Mouse (Mus musculus): Measurements from ENCODE around the gene Kdm2a.

The Kdm2a gene

DNA sequence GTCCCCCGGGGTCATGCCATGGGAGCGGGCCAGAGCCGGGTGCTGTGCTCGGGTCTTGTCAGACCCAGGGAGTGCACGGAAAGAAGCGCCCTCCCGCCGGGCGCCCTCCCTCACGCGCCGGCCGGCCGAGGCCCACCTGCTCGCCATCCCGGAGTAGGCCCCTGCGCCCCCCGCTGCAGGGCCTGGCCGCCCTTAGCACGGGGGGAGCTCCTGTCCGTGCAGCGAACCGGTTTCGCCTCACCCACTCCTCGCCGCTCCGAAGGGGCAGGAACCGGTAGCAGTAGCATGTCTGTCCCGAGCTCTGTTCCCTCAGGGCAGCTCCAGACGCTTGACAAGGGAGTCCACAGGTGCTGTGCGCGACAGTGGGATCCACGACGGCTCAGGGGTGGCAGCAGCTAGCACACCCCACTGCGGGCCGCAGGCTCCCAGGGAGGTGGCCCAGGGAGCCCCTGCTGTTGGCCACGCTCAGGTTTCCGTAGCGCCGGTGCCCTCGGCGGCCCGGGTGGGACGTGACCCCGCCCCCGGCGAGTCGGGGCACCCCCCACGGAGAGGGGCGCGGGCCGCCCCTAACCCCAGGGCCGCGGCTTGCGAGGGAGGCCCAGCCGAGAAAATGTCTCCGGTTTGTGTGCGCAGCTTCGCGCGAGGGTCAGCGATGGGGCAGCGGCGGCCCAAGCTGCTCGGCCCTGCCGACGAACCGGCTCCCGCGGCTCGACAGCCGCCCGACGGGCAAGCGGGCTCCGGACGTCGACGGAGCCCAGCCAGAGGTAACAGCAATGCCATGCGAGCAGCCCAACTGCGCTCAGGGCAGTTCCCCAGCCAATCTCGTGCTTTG, at the start of gene Kdm2a:
Gene Kdm2a, minus strand, starts transcription at position 488 of the 832 bp plus-strand sequence.
- DNase-seq (ENCODE audit: low spot score) = peak; percentile 69

DNA sequence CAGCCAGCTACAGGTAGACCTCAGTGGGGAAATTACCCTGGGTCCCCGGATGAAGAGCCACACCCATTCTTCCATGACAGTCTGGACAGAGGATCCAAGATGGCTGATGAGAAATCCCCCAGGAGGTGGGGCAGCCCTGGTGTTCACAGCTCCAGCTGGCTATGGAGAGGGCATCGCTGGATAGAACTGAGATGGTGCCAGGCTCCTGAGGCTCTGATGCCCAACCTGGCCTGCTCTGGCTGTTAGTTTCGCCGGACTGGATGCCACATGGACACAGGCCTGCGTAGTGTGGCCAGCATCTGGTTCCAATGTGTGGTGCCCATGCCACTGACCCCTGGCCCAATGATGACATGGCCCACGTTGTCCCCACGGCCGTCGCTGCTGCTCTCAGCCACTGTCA, 49.4 kb upstream of the Kdm2a start:
- no peak for DNase-seq (ENCODE audit: low spot score)

DNA sequence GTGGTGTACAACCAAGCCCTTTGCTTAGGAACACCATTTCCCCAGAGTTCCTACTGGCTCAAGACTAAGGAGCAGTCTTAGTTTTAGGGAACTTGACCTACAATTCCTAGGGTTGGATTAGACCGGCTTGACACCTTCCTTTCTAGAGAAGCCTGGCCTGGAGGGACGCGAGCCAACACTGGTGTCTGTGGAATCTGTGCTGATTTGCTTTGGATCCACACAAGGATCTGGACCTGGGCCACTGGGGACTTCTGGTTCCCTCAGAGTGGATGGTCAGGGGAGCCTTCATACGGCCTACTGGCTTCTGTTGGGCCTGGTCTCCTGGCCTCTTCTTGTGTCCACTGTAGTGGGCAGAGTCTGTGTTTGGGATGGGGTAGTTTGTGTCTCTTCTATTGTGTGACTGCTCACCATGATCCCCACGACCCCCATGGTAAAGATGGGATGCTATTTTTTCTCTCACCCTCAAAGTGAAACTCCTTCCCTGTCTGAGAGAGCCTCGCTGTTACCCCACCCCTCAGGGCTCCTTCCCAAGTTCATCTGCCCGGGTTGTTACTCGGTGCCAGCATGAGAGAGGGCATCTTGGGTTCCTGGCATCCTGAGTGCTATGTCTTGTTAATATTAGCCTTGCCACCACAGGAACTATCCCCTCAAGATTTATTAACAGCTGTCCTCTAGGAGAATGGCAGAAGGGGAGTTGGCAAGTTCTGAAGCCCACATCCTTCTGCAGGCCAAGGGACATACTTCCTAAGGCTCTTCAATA, 48.8 kb upstream of the Kdm2a start:
- no peak for DNase-seq (ENCODE audit: low spot score)

DNA sequence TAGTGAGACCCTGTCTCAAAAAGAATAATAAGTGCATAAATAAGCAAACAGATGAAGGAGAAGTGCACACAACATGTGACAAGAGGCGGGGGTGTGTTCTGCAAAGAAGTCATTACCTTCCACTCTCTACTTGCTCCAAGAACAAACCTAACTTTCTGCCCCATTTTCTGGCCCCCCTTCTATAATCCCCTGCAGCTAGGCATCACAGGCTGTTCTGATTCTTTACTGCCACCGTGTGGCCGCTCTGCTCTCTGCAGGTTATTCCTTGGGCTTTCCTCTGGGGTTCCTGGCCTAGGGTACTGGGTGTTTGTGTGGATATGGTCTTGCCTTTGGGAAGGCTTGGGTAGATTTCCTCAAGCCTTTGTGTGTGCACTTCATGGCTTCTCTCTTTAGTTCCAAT, 44.3 kb upstream of the Kdm2a start:
- peak; percentile 71 for DNase-seq (ENCODE audit: low spot score)

DNA sequence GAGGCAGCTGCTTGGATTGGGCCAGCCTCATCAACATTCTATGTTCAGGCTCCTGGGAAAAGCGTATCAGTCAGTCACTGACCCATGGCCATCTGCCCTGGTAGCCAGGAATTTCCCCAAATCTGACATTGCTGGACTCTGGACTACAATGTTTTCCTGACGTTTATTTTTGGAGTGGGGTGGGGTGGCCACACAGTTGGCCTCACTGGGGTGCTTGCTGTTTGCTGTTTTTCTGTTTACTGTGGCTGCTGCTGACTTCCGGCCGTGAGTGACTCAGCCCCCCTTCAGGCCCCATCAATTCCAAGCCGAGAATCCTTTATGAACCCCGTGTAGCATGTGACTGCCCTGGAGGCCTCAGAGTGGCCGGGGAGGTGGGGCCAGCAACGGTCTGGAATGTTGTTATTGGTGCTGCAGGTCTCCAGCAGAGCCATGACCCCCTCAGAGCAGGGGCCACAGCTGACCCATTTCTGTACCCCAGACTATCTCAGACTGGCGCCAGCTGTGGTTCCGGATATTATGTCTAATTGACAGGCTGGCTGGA, 43.6 kb upstream of the Kdm2a start:
- no peak for DNase-seq (ENCODE audit: low spot score)

DNA sequence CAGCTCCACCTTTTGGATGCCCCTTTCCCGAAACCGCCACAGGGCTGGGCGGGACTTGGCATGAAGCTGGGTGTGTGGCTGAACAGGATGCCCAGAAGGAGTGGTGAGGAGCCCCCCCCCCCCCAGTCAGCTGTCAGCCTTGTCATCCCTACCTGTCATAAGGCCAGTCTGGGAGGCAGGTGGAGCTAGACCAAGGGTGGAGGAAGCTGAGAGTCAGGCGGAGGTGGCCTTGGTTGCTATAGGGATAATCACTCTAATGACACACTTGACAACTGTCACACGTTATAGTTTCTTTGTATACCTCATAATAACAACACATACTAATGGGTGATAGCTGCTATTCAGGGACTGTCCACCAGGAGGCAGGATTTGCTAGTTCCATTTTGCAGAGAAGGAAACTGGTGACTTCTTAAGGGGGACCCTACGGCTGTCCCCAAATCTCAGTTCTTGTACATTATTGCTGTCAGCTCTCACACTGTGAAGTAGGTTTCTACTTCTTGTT, 43.1 kb upstream of the Kdm2a start:
- no peak for DNase-seq (ENCODE audit: low spot score)

DNA sequence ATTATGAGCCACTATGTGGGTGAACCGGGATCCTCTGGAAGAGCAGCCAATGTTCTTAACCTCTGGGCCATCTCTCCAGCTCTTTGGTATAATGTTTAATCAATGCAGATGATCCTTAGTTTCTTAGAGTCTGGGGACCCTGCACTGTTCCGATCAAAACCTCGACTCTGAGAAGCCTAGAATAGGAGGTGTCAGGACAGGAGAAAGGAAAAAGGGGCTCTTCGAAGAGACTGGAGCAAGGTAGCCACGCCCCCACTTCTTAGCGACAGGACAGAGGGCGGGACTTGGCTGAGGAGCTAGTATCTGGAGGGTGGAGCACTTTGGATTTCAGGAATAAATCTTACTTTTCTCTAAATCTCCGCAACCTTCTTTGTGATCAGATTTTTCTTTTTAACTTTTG, 42.1 kb upstream of the Kdm2a start:
- DNase-seq (ENCODE audit: low spot score) = peak; percentile 39

DNA sequence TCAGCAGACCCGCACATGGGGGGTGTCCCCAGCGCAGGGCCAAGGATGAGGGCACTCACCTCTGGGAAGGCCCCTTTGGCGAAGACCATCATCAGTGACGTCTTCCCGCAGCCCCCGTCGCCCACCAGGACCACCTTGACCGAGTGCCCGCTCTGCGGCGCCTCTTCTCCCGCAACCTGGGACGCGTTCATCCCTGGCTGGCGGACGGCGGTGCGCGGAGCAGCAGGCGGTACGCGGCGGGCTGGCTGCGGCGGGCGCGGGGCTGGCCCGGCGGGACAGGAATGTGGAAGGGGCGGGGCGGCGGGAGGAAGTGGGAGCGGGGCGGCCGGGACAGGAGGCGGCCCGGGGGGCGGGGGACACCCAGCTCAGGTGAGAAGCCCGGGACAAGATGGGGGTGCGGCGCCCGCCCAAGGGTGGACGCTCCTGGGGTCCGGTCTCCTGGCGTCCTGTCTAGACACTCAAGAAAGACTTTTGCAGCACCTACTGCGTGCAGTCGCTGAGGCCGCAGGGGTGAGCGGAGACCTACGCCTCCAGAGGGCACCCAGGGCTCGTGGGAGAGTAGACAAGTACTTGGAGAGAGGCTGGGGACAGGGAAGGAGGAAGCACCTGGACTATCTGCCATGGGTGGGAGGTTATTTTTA, 41.2 kb upstream of the Kdm2a start, which contains the start of gene Rhod:
Gene Rhod, minus strand, starts transcription at position 272 of the 641 bp plus-strand sequence.
- peak; percentile 74 for DNase-seq (ENCODE audit: low spot score)

DNA sequence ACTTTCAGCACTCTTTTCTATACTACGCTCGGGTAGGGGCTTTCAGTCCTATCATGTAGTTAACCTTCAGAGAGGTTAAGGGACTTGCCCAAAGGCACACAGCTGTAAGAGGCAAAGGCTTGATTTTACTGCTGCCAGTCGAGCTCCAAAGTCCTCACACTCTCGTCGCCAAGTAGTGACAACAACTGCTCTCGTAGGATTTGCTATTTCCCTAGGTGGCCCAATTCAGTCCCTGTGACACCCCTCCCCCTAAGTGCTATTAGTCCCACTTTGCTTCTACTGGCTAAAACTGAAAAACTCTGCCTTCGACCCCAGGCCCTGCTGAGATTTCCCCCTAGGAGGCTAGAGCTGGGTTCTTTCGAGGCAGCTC, 40.7 kb upstream of the Kdm2a start:
- DNase-seq (ENCODE audit: low spot score) = no peak

DNA sequence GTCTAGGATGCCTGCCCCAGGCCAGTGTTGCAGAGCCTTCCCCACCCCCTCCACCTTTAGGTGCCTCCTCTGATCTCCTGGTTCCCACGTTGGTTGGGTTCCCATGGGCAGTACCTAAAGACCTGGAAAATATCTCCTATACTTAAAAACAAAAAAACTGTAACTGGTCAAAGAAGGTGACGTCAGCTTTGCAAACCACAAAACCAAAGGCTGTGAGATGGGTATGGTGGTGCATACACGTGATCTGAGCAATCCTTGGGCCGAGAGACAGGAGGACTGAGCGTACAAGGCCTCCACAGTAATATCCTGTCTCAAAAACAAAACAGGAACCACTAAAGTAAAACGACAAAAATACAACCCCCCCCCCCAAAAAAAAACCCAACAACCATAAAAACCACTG, 39.8 kb upstream of the Kdm2a start:
- no peak for DNase-seq (ENCODE audit: low spot score)

DNA sequence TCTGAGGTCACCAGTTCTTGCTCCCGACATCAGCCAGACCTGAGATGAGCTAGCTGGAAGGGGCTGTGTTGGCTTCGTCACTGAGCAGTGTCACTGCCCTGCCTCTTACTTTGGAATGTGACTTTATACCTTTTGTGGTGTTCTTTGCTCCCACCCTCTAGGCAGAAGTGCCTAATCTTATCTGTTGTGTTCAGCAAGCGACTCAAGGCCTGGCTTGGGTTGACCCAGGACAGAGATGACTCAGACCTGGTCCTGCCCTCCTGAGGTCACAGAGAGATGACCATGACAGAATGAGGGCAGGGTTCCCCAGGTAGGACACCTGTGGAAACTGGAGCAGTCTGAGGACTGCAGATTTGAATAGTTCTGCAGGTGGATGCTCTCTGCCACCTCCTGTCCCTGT, 38.2 kb upstream of the Kdm2a start:
- no peak for DNase-seq (ENCODE audit: low spot score)

DNA sequence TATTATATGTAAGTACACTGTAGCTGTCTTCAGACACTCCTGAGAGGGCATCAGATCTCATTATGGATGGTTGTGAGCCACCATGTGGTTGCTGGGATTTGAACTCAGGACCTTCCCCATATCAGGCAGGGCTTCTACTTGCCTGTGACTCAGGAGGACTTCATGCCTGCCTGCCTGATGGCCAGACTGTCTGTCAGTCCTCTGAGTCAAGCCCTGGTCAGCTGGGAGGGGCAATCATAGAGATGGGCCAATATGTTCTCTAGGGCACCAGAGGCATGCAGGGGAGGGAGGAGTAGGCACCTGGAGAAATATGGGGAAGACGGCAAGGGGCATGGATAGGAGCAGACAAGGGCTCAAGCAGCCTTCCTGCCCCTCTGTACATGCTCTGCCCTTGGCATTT, 36.9 kb upstream of the Kdm2a start:
- no peak for DNase-seq (ENCODE audit: low spot score)

DNA sequence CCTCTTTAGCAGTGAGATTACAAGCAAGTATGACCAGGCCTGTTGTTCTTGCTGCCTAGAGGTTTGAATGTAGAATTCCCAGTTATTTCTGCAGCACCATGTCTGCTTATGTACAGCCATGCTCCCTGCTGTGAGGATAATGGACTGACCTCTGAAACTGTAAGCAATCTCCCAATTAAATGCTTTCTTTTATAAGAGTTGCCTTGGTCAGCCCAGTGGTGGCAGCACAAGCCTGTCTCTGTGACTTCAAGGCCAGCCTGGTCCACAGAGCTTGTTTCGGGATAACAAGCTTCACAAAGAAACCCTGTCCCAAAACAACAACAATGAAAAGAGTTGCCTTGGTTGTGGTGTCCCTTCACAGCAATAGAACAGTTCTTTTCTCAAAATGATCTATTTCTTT, 35.7 kb upstream of the Kdm2a start:
- DNase-seq (ENCODE audit: low spot score) = no peak

DNA sequence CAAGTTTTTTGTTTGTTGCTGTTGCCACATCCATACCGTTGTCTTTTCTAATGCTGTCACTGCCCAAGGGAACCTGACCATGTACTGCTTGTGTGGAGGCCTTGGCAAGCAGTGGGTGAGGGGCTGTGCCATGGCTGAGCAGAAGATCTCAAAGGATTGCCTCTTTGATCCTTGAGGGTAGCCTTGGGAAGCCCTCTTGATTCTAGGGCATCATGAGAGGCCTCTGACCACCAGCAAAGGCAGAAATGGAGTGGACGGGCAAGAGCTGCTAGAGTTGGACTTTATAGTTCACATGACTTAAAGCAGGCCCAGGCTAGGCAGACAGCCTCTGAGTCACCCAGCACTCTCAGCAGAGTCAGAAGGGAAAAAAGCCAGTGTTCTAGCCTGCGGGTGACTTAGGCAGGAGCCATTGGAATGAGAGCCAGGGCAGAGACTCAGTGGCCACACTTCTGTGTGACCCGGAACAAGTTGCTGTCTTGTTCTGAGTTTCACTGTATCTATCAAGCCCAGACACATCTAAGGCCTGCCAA, 32.1 kb upstream of the Kdm2a start:
- DNase-seq (ENCODE audit: low spot score) = no peak

DNA sequence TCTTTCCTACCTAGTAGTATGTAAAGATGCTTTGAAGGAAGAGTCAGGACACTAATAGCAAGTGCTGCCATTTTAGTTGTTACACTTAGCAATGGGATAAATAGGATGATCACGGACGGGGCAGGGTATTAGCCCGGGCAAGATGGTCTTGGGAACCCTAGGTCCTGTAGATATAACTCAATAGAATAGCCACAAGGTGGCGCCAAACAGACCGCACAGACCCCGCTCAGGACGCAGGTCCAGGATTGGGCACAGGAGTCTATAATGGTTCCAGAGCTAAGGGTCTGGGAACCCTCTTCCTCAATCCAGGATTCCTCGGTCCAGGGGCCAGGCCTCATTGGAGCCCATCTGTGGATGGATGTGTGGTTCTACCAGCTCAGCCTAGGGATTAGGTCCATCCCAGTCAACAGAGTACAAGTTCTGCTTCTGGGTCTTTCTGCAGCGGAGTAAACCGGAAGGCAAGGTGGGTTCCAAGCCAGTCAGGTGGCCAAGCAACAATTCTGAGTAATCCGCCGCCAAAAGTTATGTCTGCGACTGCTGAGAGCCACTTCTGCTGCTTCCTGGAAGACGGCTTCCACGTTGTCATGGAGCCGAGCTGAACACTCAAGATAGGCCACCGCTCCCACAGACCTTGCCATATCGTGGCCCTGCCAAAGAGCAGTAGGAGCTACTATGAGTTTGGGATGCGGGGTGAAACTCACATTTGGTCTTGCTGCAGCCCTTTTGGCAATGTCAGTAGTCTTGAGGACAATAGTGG, 27.7 kb upstream of the Kdm2a start:
- no peak for DNase-seq (ENCODE audit: low spot score)

DNA sequence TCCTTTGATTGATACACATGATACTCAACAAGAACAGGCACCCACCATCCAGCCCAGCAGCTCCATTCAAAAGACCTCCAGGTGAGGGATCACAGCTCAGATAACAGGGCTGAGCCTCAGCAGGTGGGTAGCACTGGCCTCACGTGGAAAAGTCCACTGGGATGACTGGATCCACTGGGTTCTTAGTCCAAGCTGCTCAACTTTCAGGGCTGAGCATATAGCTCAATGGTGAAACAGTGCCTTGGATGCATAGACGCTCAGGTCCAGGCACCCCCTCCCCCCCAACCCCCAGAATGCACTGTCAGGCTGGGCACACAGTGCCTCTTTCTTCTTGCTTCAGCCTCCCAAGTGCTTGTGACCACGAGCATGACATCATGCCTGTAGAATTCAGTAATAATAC, 24.9 kb upstream of the Kdm2a start:
- no peak for DNase-seq (ENCODE audit: low spot score)

DNA sequence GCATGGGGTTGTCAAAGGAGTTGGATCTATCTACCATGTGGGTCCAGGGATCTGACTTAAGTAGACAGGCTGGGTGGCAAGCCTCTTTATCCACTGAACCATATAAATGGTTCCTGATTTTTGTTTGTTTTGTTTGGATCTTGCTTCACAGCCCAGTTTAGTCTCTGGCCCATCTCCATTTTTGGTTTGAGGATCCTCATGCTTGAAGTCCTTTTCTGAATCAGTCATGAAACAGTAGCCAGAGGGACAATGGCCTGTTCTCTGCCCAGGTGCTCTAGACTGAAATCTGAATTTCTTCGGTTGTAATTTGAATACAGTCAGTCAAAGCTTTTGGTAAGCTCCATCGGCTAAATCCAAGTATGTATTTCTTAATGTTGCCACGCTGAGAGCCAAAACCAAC, 24.5 kb upstream of the Kdm2a start:
- no peak for DNase-seq (ENCODE audit: low spot score)

DNA sequence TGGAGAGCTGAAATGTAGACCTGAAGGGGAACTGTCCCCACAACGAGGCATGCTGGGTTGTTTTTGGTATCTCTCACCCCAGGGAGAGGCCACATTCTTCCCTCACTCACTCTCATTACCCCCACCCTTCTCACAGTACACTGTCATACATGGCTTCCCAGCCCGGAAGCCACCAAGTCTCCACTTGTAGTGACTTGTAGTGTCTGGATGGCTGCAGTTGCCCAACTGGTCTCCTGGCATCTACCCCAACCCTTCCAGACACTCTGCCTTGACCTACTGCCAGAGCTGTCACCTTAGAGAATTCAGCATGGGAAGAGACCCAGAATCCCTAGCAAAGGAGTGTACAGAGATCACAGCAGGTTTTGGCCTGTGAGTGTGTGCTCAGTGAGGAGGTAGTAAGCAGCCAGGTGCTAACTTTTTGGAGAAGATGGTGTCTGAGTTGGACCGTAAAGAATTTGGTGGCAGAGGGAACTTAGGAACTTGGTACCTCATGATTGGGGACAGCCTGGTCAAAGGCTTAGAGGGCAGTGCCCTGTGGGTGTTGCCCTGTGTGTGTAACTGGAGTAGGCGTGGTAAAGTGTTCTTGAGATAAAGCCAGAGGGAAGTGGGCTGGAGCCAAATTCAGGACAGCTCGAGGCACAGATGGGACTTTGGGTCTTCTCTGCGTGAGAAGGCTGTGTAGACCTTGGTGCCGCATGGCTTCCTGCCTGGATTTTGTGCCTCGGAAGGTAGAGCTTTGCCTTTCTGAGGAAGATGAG, 22.2 kb upstream of the Kdm2a start:
- no peak for DNase-seq (ENCODE audit: low spot score)

DNA sequence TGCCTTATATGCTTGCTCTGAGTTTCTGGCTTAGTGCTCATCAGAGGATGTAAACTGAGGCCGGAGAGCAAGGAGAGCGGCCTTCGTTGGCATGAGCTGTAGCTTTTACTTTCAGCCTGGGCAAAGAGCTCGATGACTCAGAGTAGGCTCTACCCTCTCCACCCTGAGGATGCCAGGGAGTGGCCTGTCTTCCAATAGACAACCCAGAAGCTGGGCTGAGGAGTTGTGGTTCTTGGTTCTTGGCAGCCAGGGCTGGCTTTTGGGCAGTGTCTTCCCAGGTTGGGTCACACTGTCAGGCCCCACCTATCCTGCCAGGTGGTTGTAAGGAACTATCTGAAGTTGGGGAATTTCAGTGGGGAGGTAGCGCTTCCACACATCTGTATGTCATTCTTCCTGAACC, 21.6 kb upstream of the Kdm2a start:
- DNase-seq (ENCODE audit: low spot score) = no peak

DNA sequence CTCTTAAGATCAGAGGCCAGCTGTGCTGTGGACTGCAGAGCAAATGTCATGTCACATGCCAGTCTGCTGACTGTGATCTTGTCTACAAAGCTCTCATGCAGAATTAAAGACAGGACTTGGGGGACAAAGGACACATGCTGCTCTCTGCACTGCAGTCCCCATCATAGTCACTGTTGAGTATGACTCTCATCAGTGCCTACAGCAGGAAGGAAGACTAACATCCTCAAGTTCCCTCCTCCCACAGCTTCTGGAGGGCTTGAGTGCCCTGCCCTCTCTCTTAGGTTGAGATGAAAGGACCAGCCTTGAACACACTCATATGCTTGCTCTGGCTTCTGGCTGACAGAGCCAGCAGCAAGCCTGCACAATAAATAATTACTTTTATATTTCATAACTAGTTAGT, 19.6 kb upstream of the Kdm2a start:
- no peak for DNase-seq (ENCODE audit: low spot score)

DNA sequence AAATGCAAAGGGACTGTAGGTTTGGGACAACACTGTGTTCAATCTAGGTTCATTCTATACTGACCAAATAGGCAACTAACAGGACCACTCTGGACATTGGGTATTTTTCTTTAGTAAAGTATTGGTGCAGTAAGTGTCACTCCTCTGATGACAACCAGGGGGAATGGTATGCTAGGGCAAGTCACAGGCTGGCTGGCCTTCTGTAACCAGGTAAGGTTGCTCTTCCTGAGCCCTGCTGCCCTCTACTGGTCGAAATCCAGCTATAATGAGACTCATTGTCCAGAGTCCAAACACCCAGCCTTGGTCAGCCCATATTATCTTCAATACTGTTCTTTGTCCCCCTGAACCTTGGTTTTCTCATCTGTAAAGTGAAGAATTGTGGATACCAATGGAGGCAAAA, 19.1 kb upstream of the Kdm2a start:
- DNase-seq (ENCODE audit: low spot score) = peak; percentile 54
